Mouse (Mus musculus) neural tube, embryonic 10.5 days (tissue): ENCODE data around the gene Gm13199.

ENCODE experiments used
- DNase-seq: peaks from one replicate; pipeline ENCODE4 v3.0.0-alpha.2; 2017; ENCODE audit warnings: low spot score; ENCODE audit errors: extremely low spot score

Gm13199 gene

DNA sequence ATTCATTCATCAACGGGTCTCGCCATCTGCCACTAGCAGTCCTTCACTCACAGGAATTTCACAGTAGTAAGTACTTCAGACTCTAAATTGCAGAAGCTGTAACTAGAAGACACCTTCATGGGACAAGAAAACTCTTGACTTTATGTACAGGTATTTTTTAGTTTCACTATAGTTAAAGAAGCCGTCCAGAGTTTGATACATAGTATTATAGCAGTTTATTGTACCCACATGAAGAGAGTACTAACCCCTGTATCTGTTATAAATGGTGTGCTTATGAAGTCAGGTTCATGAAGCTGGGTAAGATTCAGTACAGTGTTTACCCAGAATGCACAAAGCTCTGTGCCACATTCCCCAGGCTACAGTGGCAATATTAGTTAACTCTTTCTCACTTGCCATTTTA lies at the start of gene Gm13199:
Gene Gm13199 (minus strand): TSS at position 101 of the 400 bp plus-strand sequence.
- no peak for DNase-seq

GRCm38 (mm10) chr2:5911282-5911965 lies 48.7 kb upstream of the Gm13199 start:
- DNase-seq: no peak

DNA sequence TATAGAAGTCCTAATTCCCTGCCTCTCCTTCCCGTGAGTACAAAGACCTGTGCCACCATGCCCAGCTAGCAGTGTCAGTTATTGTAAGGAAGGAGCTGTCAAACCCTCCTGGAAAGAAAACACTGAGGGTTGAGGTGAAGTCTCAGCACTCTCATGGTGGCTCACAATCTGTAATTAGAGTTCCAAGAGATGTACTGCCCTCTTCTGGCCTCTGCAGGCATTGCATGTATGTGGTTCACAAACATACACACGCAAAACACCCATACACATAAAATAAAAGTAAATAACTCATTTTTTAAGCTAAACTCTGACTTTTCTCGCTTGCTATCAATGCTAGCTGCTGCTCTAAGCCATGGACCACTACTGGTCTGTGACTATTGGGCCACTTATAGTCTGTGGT lies 43.9 kb upstream of the Gm13199 start:
- DNase-seq: peak; percentile 52

GRCm38 (mm10) chr2:5906092-5906491 lies 43.4 kb upstream of the Gm13199 start:
- DNase-seq: no peak

DNA sequence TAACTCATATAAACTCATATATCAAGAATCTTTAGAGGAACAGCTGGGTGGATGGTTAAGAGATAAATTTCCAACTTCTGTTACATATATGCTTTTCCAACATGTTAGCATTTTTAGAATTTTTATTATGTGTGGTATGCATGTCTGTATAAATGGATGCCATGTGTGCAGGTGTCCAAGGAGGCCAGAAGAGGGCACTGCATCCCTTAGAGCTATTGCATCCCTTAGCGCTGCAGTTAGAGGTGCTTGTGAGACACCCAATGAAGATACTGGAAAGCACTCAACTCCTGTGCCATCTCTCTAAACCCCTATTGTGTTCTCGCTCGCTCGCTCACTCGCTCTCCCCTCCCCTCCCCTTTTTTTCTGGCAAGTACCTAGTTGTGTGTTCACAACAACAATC lies 37.4 kb upstream of the Gm13199 start:
- DNase-seq: no peak

DNA sequence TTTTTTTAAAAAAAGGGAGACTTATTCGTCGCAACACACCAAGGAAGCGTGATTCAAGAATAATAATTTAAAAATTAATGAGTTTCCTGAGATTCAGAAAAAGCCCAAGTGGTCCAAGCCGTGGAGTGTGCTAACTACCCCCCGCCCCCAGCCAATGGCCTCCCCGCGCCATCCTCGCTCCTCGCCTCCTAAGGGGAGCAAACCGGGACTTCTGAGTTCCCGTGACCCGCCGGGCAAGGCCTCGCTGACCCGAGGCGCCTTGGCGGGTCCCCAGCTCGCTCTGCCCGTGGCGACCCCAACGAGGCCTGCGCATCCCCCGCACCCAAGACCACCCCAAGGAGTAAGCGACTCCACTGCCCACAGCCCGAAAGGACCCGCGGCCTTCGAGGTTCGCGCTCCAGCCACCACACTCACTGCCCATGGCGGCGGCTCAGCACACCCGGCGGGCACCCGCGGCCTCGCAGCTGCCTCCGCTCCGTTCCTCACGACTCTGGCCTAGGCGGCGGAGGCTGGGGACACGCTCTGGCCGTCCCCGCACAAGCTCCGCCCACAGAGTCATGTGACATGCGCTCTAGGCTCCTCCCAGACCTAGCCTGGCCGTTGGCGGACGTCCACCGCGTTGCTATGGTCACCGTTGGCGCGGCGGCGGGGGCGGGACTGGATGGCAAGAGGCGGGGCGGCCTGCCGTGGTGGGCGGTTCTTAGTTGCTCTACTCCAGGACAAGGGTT lies 32.3 kb upstream of the Gm13199 start, which contains the start of gene Sec61a2:
Gene Sec61a2 (minus strand): TSS at position 590 of the 728 bp plus-strand sequence.
- DNase-seq: peak; percentile 100

DNA sequence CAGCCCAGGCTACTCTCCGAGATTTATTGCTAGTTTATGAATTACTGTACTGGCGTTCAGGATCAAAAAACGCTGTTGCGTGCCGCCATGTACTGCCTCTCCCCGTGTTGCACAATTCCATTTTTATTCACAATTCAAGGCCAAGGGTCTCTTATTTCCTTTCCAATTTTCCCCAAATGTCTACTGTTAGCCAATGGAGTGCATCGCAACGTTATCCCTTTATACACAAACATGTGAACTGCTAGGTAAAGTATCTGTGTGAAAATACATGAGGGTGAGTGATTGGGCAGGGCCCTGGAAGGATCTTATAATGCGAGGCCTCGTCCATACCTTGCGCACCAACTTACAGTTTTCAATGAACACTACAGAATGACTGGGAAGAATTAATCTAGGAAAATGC lies 31.6 kb upstream of the Gm13199 start:
- DNase-seq: peak; percentile 37

DNA sequence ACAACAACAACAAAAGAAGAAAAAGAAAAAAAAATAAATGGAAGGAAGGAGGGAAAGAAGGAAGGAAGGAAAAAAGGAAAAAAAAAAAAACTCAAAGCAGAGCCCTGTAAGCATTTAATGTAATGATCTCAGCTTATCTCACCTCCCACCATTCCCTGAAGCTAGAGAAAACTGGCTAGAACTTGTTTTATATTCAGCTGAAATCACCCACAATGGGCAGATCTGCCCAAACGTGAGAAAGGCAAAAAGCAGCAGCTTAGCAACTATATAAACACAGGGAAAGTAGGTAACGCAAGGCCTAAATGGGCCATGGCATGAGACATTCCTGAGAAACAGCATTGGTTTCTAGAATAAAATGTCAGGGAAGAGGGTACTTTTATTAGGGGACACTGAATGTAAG lies 26.7 kb upstream of the Gm13199 start:
- no peak for DNase-seq

DNA sequence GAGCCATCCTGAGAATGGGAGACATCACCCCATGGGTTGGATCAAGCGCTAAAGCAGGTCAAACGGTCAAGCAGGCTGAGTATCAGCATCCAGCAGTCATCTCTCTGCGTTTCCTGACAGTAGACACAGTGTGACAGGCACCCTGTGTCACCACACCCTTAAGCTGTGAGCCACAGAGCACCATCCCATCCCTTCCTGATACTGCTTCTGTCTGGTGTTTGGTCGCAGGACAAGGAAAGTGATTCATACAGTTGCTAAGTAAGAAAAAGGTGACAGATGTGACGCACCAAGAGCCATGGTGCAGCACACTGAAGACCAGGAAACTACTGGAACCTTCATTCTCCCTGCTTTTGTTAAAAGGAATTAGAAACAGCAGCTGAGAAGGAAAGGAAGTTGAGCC lies 26.1 kb upstream of the Gm13199 start:
- DNase-seq: no peak

GRCm38 (mm10) chr2:5877446-5877845 lies 14.7 kb upstream of the Gm13199 start:
- DNase-seq: no peak

GRCm38 (mm10) chr2:5869746-5870145 lies 7.0 kb upstream of the Gm13199 start:
- DNase-seq: no peak

- DNase-seq: no peak
These were observed 4.9 kb upstream of the Gm13199 start for GRCm38 (mm10) chr2:5867681-5868080.

GRCm38 (mm10) chr2:5851866-5852265 lies 10.9 kb downstream of the Gm13199 start:
- DNase-seq: no peak

DNA sequence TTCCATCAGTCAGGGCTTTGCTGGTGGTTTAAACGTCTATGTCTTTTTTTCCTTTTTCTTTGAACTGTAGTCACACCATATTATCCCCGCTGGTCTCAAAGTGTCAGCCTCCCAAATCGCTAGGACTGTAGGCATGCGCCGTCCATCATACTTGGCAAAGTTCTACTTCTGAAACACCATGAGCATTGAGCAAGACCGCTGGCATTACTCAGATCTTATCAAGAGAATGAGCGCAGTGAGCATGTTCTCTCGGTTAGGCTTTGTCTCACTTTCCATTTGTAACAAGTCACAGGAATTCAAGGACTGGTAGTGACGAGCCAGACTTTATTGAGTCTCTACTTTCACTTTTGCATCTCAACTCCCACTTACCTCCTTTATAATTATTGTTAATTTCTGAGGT lies 11.6 kb downstream of the Gm13199 start:
- no peak for DNase-seq

DNA sequence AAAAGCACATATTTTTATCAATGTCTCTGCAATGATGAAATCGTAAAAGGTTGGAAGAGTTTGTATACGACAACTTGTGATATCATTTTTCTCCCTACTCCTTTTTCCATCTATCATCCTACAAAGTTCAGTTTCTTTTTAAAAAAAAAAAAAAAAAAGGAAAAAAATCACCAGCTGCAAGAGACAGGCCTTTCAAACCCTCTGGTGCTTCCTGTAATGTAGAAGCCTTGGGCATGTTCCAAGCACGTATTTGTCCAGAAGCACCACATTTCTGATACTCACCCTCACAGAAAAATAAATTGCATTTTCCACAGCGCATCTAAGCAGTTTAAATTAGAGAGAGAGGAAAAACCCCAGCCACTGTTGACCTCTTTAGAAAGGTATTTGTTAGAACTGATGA lies 16.9 kb downstream of the Gm13199 start:
- DNase-seq: no peak

- peak; percentile 89 for DNase-seq
These were observed 17.7 kb downstream of the Gm13199 start, which contains the start of the genes Nudt5 and Cdc123 for GRCm38 (mm10) chr2:5844873-5845631. Gene Nudt5, plus strand, starts transcription at chr2:5845019. Gene Cdc123, minus strand, starts transcription at chr2:5845164.

DNA sequence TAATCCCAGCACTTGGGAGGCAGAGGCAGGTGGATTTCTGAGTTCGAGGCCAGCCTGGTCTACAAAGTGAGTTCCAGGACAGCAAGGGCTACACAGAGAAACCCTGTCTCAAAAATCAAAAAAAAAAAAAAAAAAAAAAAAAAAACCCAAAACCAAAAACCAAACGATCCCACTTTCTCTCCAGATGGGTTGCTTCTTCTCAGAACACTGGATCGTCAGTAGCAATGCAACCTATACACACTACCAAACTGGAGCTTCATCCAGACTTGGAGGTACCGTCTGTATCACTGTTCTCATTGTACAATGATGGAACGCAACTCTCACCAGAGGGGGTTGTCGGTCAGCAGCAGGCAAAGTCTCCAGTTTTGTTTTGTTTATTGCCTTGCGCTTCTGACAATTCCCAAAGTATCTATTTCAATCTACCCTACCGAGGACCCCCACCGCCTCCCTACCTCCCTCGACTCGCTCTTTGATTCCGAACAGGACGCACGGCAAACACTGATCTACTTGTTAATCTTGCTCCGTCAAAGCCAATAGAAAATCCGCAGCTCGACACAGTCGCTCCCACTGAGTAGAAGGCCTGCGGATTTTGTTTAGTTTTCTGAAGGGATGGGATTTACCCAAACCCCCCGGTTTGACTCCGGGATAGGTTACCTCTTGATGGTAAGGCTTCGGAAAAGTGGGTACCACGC lies 18.4 kb downstream of the Gm13199 start:
- DNase-seq: no peak

- DNase-seq: no peak
These were observed 21.9 kb downstream of the Gm13199 start for GRCm38 (mm10) chr2:5840815-5841214.

DNA sequence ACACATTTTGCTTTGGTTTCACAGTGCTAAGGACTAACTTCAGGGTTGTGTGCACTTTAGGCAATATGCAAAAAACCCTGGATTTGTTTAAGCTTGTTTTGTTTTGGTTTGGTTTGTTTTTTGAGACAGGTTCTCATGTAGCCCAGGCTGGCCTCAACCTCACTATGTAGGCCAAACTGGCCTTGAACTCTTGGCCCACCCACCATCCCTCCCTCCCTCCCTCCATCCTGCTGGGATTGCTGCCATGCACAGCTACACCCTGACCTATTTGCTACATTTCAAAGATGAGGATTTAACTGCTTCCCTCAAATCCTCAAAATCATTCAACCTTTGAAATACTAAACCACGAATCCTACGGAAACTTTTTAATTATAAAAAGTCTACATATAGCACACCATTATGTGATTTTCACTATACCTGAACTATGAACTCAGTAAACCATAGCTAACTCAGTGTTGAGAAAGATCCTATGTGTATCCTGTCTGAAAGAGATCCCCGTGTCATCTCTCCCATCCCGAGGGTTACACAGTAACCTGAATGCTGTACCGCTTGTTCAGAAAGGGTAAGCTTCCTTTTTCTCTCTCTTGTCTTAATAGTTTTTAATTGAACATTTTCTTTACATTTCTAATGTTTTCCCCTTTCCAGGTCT lies 37.3 kb downstream of the Gm13199 start:
- DNase-seq: no peak

GRCm38 (mm10) chr2:5824685-5825084 lies 38.0 kb downstream of the Gm13199 start:
- no peak for DNase-seq

- no peak for DNase-seq
These were observed 38.5 kb downstream of the Gm13199 start for GRCm38 (mm10) chr2:5824213-5824612.
